In the genomic region with DNA sequence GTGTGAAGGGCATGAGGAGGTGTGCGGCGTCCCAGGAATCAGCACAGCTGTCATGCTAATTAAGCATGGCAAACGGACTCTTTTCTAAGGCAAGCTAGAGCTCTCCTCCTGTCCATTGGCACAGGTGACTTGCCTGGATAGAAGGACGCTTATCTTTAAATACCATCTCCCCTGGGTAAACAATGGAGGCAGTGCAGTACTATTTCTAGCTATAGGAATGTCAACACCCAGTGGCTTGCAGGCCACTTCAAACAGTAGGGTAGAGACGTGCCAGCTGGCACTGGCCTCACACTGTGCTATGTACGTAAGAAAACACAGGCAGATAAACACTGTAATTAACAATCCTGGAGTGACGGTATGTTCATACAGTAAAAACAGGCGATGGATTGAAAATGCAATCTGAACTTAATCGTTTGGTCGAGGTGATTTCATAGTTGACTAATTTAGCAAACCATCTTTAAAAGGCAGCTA, we compare ENCODE assay signal across 9 mouse cellular contexts. TPM values are rescaled to one million over a fixed set of nuclear protein-coding genes. Genes with fewer than 3 reads are reported as not detected.
A peak's percentile ranks its signal among the peaks of the same experiment; 100 is the strongest.
DNase-seq lines count a peak whose midpoint lies in the region; ATAC-seq and TF ChIP-seq lines count a peak whose summit lies in the region.
"Had no signal": no experiment of that assay in that cellular context is flagged by ENCODE, and none has a peak within 500 bp of the region (broad histone marks: within the 10 kb centered on the region; RNA-seq: fewer than 3 reads in every experiment).

No protein-coding gene starts in this region.

- intact Hi-C loops in left cerebral cortex, postnatal 25 days (cut with DNase I) = loop anchor here (10.0 kb wide), 1 partner anchor 83 kb away; no protein-coding TSS in a partner anchor

- 0 out of 2 replicates have a peak, but pooled peaks have one; percentile 31 for ATAC-seq in forebrain, embryonic 11.5 days (replicated peaks; ENCODE audit: low FRiP score)
- ATAC-seq in hindbrain, postnatal 0 days = peak; percentile 77
- peak; percentile 99 for ATAC-seq in lung, postnatal 0 days

- 56% methylated on average over 10 of the region's 10 CpGs for WGBS in forebrain, embryonic 11.5 days
- 71% methylated on average over 10 of the region's 10 CpGs for WGBS in forebrain, embryonic 10.5 days
- 27% methylated on average over 10 of the region's 10 CpGs for WGBS in hindbrain, postnatal 0 days
- WGBS in lung, postnatal 0 days = 9% methylated on average over 10 of the region's 10 CpGs

- H3K27ac ChIP-seq in forebrain, embryonic 11.5 days (ENCODE audit: low read depth, low read length) = no peak overlapping the region
- H3K27ac ChIP-seq in forebrain, embryonic 10.5 days = no peak overlapping the region
- 0 out of 2 replicates have a peak overlapping the region, but pooled peaks have one; percentile 32 for H3K27ac ChIP-seq in hindbrain, postnatal 0 days
- H3K27ac ChIP-seq in lung, postnatal 0 days (ENCODE audit: low read length) = no peak overlapping the region
- H3K27ac ChIP-seq: liver, embryonic 14.5 days had no signal

- no peak overlapping the region for H3K4me2 ChIP-seq in forebrain, embryonic 11.5 days (ENCODE audit: low read depth, low read length, severe bottlenecking)
- H3K4me2 ChIP-seq in hindbrain, postnatal 0 days (ENCODE audit: low read depth, low read length) = no peak overlapping the region
- H3K4me2 ChIP-seq in lung, postnatal 0 days (replicated peaks; ENCODE audit: low read depth, low read length) = 0 out of 2 replicates have a peak overlapping the region, but pooled peaks have one; percentile 2

- no peak overlapping the region for H3K9ac ChIP-seq in forebrain, embryonic 11.5 days (ENCODE audit: low read length)
- H3K9ac ChIP-seq in hindbrain, postnatal 0 days (replicated peaks; ENCODE audit: low read length) = no peak overlapping the region
- H3K9ac ChIP-seq in lung, postnatal 0 days (replicated peaks; ENCODE audit: low read depth) = no peak overlapping the region
- H3K9ac ChIP-seq: liver, embryonic 14.5 days had no signal

- no peaks in the 10 kb centered on the region for H3K36me3 ChIP-seq in forebrain, embryonic 11.5 days (ENCODE audit: control insufficient read depth, insufficient read depth, low read length)
- H3K36me3 ChIP-seq in forebrain, embryonic 10.5 days (replicated peaks) = no peaks in the 10 kb centered on the region
- no peaks in the 10 kb centered on the region for H3K36me3 ChIP-seq in hindbrain, postnatal 0 days (ENCODE audit: insufficient read depth, low read length)
- no peaks in the 10 kb centered on the region for H3K36me3 ChIP-seq in lung, postnatal 0 days (ENCODE audit: insufficient read depth, low read length)

- TF ChIP-seq EP300 in lung, postnatal 0 days (IDR thresholded peaks at IDR 0.05) = peak; percentile 97

- H3K27me3 ChIP-seq in forebrain, embryonic 11.5 days (ENCODE audit: control insufficient read depth, insufficient read depth, low read length) = no peaks in the 10 kb centered on the region
- H3K27me3 ChIP-seq in forebrain, embryonic 10.5 days (ENCODE audit: poor library complexity, severe bottlenecking) = no peaks in the 10 kb centered on the region
- no peaks in the 10 kb centered on the region for H3K27me3 ChIP-seq in hindbrain, postnatal 0 days (ENCODE audit: insufficient read depth, low read length)
- H3K27me3 ChIP-seq in lung, postnatal 0 days (replicated peaks; ENCODE audit: insufficient read depth, low read length) = no peaks in the 10 kb centered on the region

- DNase-seq in forebrain, embryonic 11.5 days (ENCODE audit: low spot score) = no peak
- DNase-seq in forebrain, embryonic 10.5 days (ENCODE audit: extremely low spot score, low spot score) = no peak
- DNase-seq in cerebellum, postnatal 25 days = peak; percentile 75 to 85
- DNase-seq in hindbrain, postnatal 0 days (ENCODE audit: low spot score) = peak; percentile 53
- DNase-seq in lung, postnatal 0 days (ENCODE audit: low spot score) = peak; percentile 92
- no peak for DNase-seq in left cerebral cortex, postnatal 25 days (ENCODE audit: low spot score in 2 of 2)
- no peak for DNase-seq in right cerebral cortex, postnatal 10 days (ENCODE audit: low spot score in 2 of 2)
- no peak for DNase-seq in c-Kit-positive CD71-positive TER-119-positive erythroid progenitor cells, embryonic 14.5 days (ENCODE audit: low spot score)

- H3K4me1 ChIP-seq in forebrain, embryonic 11.5 days (replicated peaks; ENCODE audit: control insufficient read depth, insufficient read depth, low read length) = no peaks in the 10 kb centered on the region
- H3K4me1 ChIP-seq in forebrain, embryonic 10.5 days = peaks cover 26% of the 10 kb centered on the region; the same call in 1 of the 2 replicates
- peaks cover 12% of the 10 kb centered on the region for H3K4me1 ChIP-seq in hindbrain, postnatal 0 days (ENCODE audit: insufficient read depth, low read length)
- peaks cover 9% of the 10 kb centered on the region; the same call in 1 of the 2 replicates for H3K4me1 ChIP-seq in lung, postnatal 0 days (ENCODE audit: insufficient read depth, low read depth, low read length)

- TF ChIP-seq CTCF in hindbrain, postnatal 0 days (IDR thresholded peaks at IDR 0.05; ENCODE audit: low read depth) = no peak
- no peak for TF ChIP-seq CTCF in lung, postnatal 0 days (IDR thresholded peaks at IDR 0.05)

- H3K4me3 ChIP-seq in forebrain, embryonic 11.5 days (ENCODE audit: low read depth, low read length) = no peak overlapping the region
- no peak overlapping the region for H3K4me3 ChIP-seq in forebrain, embryonic 10.5 days
- no peak overlapping the region for H3K4me3 ChIP-seq in hindbrain, postnatal 0 days (ENCODE audit: low read length)
- H3K4me3 ChIP-seq in lung, postnatal 0 days (ENCODE audit: low read depth, low read length) = no peak overlapping the region

- no peaks in the 10 kb centered on the region for H3K9me3 ChIP-seq in forebrain, embryonic 11.5 days (ENCODE audit: control insufficient read depth, low read length)
- no peaks in the 10 kb centered on the region for H3K9me3 ChIP-seq in forebrain, embryonic 10.5 days
- H3K9me3 ChIP-seq in hindbrain, postnatal 0 days (ENCODE audit: low read length) = no peaks in the 10 kb centered on the region
- H3K9me3 ChIP-seq in lung, postnatal 0 days (ENCODE audit: low read length) = no peaks in the 10 kb centered on the region

RNA-seq across cellular contexts. Expression of a gene that starts 28.2 kb away (rescaled TPM):
- not detected in 2 replicates for polyA plus RNA-seq in forebrain, embryonic 11.5 days (2014; fragmentation: Nextera tagmentation; extraction: Ambion mirVana)
- not detected in 2 replicates for polyA plus RNA-seq in forebrain, embryonic 10.5 days (2016; fragmentation: Nextera tagmentation; extraction: Ambion mirVana)
- total RNA-seq in hindbrain, postnatal 0 days (2014; rRNA removed) = not detected in 2 replicates
- polyA plus RNA-seq in hindbrain, postnatal 0 days (2015; fragmentation: Nextera tagmentation; extraction: Ambion mirVana) = not detected in 2 replicates
- not detected in 2 replicates for polyA plus RNA-seq in lung, postnatal 0 days (2015; fragmentation: Nextera tagmentation; extraction: Ambion mirVana)
- not detected for total RNA-seq in left cerebral cortex, postnatal 25 days (2021)

Comparison
In these comparisons a context has a peak if more than half of its experiments do, and no peak if none do; other contexts are left out.
1. ATAC-seq: peak in every context shown above with its lines; median percentile 99 in lung, postnatal 0 days; 77 in hindbrain, postnatal 0 days; 31 in forebrain, embryonic 11.5 days.
2. DNase-seq: peak in cerebellum, postnatal 25 days (2 of 2), hindbrain, postnatal 0 days (single experiment) and lung, postnatal 0 days (single experiment); none in forebrain, embryonic 11.5 days (single experiment), forebrain, embryonic 10.5 days (single experiment), left cerebral cortex, postnatal 25 days (0 of 2), right cerebral cortex, postnatal 10 days (0 of 2) and c-Kit-positive CD71-positive TER-119-positive erythroid progenitor cells, embryonic 14.5 days (single experiment).